Mouse (Mus musculus) neural tube, embryonic 13.5 days (tissue): ENCODE results near the gene Plcd3. TPM values are rescaled to one million over a fixed set of nuclear protein-coding genes. Genes with fewer than 3 reads are reported as not detected.

Experiments used
- ATAC-seq: fragments of 200-750 bp; cut with Nextera tagmentation; 2 replicates; pipeline ENCODE4 v1.8.0; 2017; ENCODE audit warnings: low read depth, mild to moderate bottlenecking, moderate TSS enrichment, moderate library complexity
- H3K27ac ChIP-seq: fragments of 300-500 bp; sonication (generic); replicated peaks from 2 replicates; pipeline ENCODE4 v1.5.1; 2015; ENCODE audit warnings: moderate library complexity, mild to moderate bottlenecking, inconsistent platforms
- H3K27me3 ChIP-seq: fragments of 300-500 bp; sonication (generic); 2 replicates; pipeline ENCODE4 v1.6.1; 2015; ENCODE audit warnings: mild to moderate bottlenecking, inconsistent platforms
- H3K36me3 ChIP-seq: fragments of 300-500 bp; sonication (generic); 2 replicates; pipeline ENCODE4 v1.6.1; 2015; ENCODE audit warnings: mild to moderate bottlenecking, inconsistent platforms
- H3K4me1 ChIP-seq: fragments of 300-500 bp; sonication (generic); replicated peaks from 2 replicates; pipeline ENCODE4 v1.6.1; 2015; ENCODE audit warnings: inconsistent platforms
- H3K4me2 ChIP-seq: fragments of 300-500 bp; sonication (generic); 2 replicates; pipeline ENCODE4 v1.6.1; 2015; ENCODE audit warnings: inconsistent platforms, mild to moderate bottlenecking, moderate library complexity
- H3K4me3 ChIP-seq: fragments of 300-500 bp; sonication (generic); 2 replicates; pipeline ENCODE4 v1.5.1; 2015; ENCODE audit warnings: mild to moderate bottlenecking, inconsistent platforms
- H3K9ac ChIP-seq: fragments of 300-500 bp; sonication (generic); 2 replicates; pipeline ENCODE4 v1.6.1; 2015; ENCODE audit warnings: moderate library complexity, mild to moderate bottlenecking, inconsistent platforms
- H3K9me3 ChIP-seq: fragments of 300-500 bp; sonication (generic); 2 replicates; pipeline ENCODE4 v1.6.1; 2016; ENCODE audit warnings: inconsistent platforms
- WGBS: fragments of 180-500 bp; shearing (Covaris S2); methylation state at CpG from one replicate; pipeline ENCODE4 v1.1.7; 2015; 5-methylcytosine and 5-hydroxymethylcytosine counted together
- polyA plus RNA-seq: library from polyadenylated mRNA; unstranded; fragments of >200 nt; fragmentation: Nextera tagmentation; extraction: Ambion mirVana; gene quantifications from 2 replicates; pipeline ENCODE4 v1.2.1, GENCODE M21; 2015

Plcd3 gene
- polyA plus RNA-seq: 0.98 and 1.6 TPM in 2 replicates

DNA sequence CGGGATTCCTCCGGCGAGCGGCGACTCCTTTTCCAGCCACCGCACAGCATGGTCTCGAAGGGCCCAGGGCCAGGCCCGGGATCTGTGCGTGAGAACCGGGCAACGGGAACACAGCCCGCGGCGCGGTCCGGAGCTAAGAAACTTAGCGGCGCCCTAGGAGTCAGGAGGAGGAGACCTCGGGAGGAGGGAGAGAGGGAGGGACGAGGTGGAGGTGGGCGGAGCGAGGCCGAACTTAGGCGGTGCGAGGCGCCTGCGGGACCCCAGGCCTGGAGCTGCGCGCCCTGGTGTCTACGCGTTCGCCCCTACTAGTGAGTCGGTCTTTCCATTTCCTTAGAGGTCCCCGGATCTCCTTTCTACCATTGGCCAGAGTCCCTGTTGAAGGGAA lies at the start of gene Plcd3, which contains the start of gene Acbd4:
Gene Plcd3, minus strand, starts transcription at position 178 of the 385 bp plus-strand sequence.
Gene Acbd4, plus strand, starts transcription at position 202 of the 385 bp plus-strand sequence.
- Histone ChIP-seq H3K9me3 (no peaks in the 10 kb centered on the region), H3K27ac (no peak within 1 kb of the TSS), H3K4me3 (peak within 1 kb of the TSS; percentile 42), H3K9ac (peak within 1 kb of the TSS; percentile 69), H3K36me3 (no peaks in the 10 kb centered on the region), H3K4me2 (peak within 1 kb of the TSS; percentile 79), H3K27me3 (peaks cover 68% of the 10 kb centered on the region), H3K4me1 (peaks cover 35% of the 10 kb centered on the region)
- WGBS: under 1% methylated on average over 34 of the region's 34 CpGs
- peak; percentile 48; the same call in 1 of the 2 replicates for ATAC-seq

DNA sequence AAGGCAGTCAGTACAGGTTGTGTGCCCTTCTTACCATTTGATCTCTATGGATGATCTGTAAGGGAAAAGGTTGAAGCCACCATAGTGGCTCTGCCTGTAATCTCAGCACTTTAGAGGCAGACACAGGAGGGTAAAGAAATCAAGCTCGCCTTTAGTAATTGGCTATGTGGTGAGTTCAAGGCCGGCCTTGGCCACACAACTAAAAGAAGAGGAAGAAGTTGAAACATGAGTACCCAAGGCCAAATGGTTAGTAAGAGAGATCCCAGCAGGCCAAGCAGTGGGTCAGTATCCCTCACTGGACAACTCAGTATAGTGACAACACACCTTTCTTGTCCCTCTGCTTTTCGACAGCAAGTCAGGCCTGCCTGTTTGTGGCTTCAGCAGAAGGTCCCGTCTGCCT lies 48.3 kb upstream of the Plcd3 start:
- no peaks in the 10 kb centered on the region for H3K36me3 ChIP-seq
- H3K9me3 ChIP-seq: no peaks in the 10 kb centered on the region
- no peak overlapping the region for H3K4me2 ChIP-seq
- ATAC-seq: no peak
- peaks cover 6% of the 10 kb centered on the region for H3K4me1 ChIP-seq
- no peak overlapping the region for H3K27ac ChIP-seq
- WGBS: 86% methylated on average over 4 of the region's 4 CpGs
- H3K27me3 ChIP-seq: no peaks in the 10 kb centered on the region
- no peak overlapping the region for H3K9ac ChIP-seq
- H3K4me3 ChIP-seq: no peak overlapping the region

GRCm38 (mm10) chr11:103147766-103148165 lies 46.3 kb upstream of the Plcd3 start:
- Histone ChIP-seq H3K9me3 (no peaks in the 10 kb centered on the region), H3K4me3 (no peak overlapping the region), H3K36me3 (no peaks in the 10 kb centered on the region), H3K27ac (no peak overlapping the region), H3K4me2 (no peak overlapping the region), H3K27me3 (no peaks in the 10 kb centered on the region), H3K9ac (no peak overlapping the region), H3K4me1 (peaks cover 18% of the 10 kb centered on the region)
- 74% methylated on average over 4 of the region's 4 CpGs for WGBS
- ATAC-seq: no peak

DNA sequence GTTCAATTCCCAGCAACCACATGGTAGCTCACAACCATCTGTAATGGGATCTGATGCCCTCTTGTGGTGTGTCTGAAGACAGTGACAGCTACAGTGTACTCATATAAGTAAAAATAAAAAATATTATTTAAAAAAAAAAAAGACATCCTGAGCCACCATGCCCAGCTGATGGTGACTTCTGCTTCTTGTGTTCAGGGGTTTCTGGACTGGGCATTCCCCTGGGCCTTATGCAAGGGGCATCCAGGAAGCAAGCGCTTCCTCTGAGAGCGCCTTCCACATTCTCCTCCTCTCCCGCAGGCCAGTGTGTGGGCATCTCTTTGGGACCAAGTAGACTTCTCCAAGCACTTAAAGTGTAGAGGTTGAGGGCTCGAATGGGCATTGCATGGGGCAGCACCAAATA lies 44.9 kb upstream of the Plcd3 start:
- H3K9me3 ChIP-seq: no peaks in the 10 kb centered on the region
- no peaks in the 10 kb centered on the region for H3K36me3 ChIP-seq
- H3K4me1 ChIP-seq: peaks cover 31% of the 10 kb centered on the region
- H3K27ac ChIP-seq: no peak overlapping the region
- H3K4me3 ChIP-seq: no peak overlapping the region
- no peak overlapping the region for H3K4me2 ChIP-seq
- WGBS: 93% methylated on average over 4 of the region's 4 CpGs
- no peak for ATAC-seq
- H3K27me3 ChIP-seq: no peaks in the 10 kb centered on the region
- H3K9ac ChIP-seq: no peak overlapping the region

- Histone ChIP-seq H3K9me3 (no peaks in the 10 kb centered on the region), H3K9ac (no peak overlapping the region), H3K4me1 (peaks cover 39% of the 10 kb centered on the region), H3K27ac (no peak overlapping the region), H3K36me3 (peaks cover 7% of the 10 kb centered on the region), H3K27me3 (no peaks in the 10 kb centered on the region), H3K4me3 (no peak overlapping the region), H3K4me2 (no peak overlapping the region)
- 43% methylated on average over 12 of the region's 12 CpGs for whole genome bisulfite sequencing
- ATAC-seq: no peak
These were observed 43.1 kb upstream of the Plcd3 start for GRCm38 (mm10) chr11:103144309-103145285.

DNA sequence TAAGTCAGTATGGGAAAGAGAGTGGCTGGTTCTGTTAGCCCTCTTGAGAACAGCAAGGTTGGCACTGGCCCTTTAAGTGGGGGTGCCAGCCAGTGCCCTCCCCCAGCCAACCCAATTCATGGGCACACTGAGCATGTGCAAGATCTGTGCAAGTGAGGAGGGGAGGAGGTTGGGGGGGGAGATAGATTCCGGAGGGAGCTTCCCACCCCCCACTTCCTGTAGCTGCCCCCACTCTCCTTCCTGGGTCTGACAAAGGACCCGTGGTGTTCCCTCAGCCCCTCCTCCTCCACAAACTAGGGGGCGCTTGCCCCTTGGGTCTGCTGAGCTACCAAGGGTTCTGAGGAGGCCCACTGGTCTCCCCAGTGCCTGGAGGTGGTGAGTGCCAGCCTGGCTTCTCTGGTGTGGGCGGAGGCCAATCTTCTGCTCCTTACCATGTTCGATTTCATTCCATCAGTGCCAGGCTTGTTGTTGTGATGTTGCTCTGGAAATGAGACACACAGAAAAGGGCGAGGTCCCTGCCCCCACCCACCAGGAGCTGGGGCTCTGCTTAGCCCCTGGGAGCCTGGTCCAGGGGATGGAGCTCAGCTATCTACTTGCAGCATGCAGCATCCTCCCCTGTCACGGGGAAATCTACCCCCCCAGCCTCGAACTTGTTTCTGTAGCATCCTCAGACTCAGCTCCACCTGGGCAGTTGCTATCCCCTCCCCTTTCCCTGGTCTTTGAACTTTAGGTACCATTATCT lies 41.2 kb upstream of the Plcd3 start:
- Histone ChIP-seq H3K27me3 (no peaks in the 10 kb centered on the region), H3K9ac (peak overlapping the region; percentile 72), H3K9me3 (no peaks in the 10 kb centered on the region), H3K27ac (peak overlapping the region; percentile 90), H3K4me3 (peak overlapping the region; percentile 30), H3K4me2 (peak overlapping the region; percentile 52), H3K4me1 (peaks cover 39% of the 10 kb centered on the region), H3K36me3 (peaks cover 23% of the 10 kb centered on the region)
- WGBS: 31% methylated on average over 8 of the region's 8 CpGs
- ATAC-seq: peak; percentile 94

- H3K4me2 ChIP-seq: peak overlapping the region; percentile 52; the same call in 1 of the 2 replicates
- H3K9ac ChIP-seq: peak overlapping the region; percentile 43
- 40% methylated on average over 1 of the region's 1 CpGs for WGBS
- peak overlapping the region; percentile 90 for H3K27ac ChIP-seq
- H3K9me3 ChIP-seq: no peaks in the 10 kb centered on the region
- peaks cover 23% of the 10 kb centered on the region for H3K36me3 ChIP-seq
- H3K4me3 ChIP-seq: no peak overlapping the region
- no peaks in the 10 kb centered on the region for H3K27me3 ChIP-seq
- peak; percentile 49; the same call in 1 of the 2 replicates for ATAC-seq
- H3K4me1 ChIP-seq: peaks cover 39% of the 10 kb centered on the region
These were observed 40.4 kb upstream of the Plcd3 start for GRCm38 (mm10) chr11:103141944-103142255.

- no peak for ATAC-seq
- Histone ChIP-seq H3K9me3 (no peaks in the 10 kb centered on the region), H3K4me3 (no peak overlapping the region), H3K4me1 (peaks cover 40% of the 10 kb centered on the region), H3K4me2 (no peak overlapping the region), H3K27me3 (no peaks in the 10 kb centered on the region), H3K27ac (peak overlapping the region; percentile 90), H3K36me3 (peaks cover 23% of the 10 kb centered on the region), H3K9ac (peak overlapping the region; percentile 43)
- 40% methylated on average over 9 of the region's 11 CpGs for WGBS
These were observed 39.9 kb upstream of the Plcd3 start for GRCm38 (mm10) chr11:103141101-103141943.

GRCm38 (mm10) chr11:103140763-103141100 lies 39.3 kb upstream of the Plcd3 start:
- H3K4me2 ChIP-seq: no peak overlapping the region
- peaks cover 46% of the 10 kb centered on the region for H3K4me1 ChIP-seq
- no peaks in the 10 kb centered on the region for H3K9me3 ChIP-seq
- H3K27me3 ChIP-seq: no peaks in the 10 kb centered on the region
- no peak overlapping the region for H3K9ac ChIP-seq
- H3K4me3 ChIP-seq: no peak overlapping the region
- H3K27ac ChIP-seq: peak overlapping the region; percentile 90
- H3K36me3 ChIP-seq: peaks cover 23% of the 10 kb centered on the region
- ATAC-seq: no peak
- 68% methylated on average over 6 of the region's 6 CpGs for WGBS

DNA sequence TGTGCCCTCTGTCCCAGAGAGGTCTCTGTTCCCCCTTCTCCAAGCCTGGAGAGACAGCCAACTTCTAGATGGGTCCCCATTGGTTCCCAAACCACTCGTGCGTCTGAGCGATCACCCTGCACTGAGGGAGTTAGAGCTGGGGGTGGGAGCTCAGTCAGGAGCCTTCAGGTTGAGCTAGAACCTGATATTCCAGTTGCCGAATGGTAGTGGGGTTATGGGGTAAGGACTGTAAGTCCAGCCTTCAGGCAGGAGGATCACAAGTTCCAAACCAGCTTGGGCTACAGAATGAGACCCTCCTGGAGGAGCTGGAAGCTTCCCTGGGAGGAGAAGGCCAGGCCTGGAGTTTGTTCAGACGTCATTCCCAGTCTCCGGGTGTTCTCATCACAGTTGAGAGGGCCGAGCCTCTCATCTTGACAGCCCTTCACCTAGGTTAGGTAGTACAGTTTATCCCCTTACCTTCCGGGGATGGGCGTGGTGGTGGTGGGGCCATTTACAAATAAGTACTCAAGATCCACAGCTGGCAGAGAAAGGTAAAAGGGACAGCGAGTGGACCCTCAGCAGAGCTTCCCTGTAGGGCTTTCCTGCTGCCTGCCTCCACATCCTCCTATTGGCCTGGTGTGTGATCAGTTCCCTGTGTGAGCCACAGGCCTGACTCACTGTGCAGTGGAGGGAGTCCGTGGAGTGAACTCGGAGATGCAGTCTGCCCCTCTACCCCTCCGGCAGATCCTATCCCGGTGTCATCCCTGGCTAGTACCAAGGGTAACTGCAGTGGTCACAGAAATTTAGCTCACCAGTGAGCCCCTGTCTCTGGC lies 38.7 kb upstream of the Plcd3 start:
- no peak overlapping the region for H3K4me2 ChIP-seq
- no peaks in the 10 kb centered on the region for H3K27me3 ChIP-seq
- H3K27ac ChIP-seq: peak overlapping the region; percentile 90
- H3K4me1 ChIP-seq: peaks cover 49% of the 10 kb centered on the region
- no peak overlapping the region for H3K9ac ChIP-seq
- no peak overlapping the region for H3K4me3 ChIP-seq
- no peaks in the 10 kb centered on the region for H3K9me3 ChIP-seq
- peaks cover 23% of the 10 kb centered on the region for H3K36me3 ChIP-seq
- 87% methylated on average over 14 of the region's 14 CpGs for WGBS
- no peak for ATAC-seq

- WGBS: 90% methylated on average over 8 of the region's 8 CpGs
- H3K9me3 ChIP-seq: no peaks in the 10 kb centered on the region
- H3K36me3 ChIP-seq: peaks cover 23% of the 10 kb centered on the region
- H3K27ac ChIP-seq: no peak overlapping the region
- no peak overlapping the region for H3K4me3 ChIP-seq
- peaks cover 47% of the 10 kb centered on the region for H3K4me1 ChIP-seq
- no peak overlapping the region for H3K4me2 ChIP-seq
- ATAC-seq: no peak
- no peaks in the 10 kb centered on the region for H3K27me3 ChIP-seq
- no peak overlapping the region for H3K9ac ChIP-seq
These were observed 34.6 kb upstream of the Plcd3 start for GRCm38 (mm10) chr11:103136039-103136577.
